8 mouse cellular contexts compared by ENCODE assay signal in the genomic region with DNA sequence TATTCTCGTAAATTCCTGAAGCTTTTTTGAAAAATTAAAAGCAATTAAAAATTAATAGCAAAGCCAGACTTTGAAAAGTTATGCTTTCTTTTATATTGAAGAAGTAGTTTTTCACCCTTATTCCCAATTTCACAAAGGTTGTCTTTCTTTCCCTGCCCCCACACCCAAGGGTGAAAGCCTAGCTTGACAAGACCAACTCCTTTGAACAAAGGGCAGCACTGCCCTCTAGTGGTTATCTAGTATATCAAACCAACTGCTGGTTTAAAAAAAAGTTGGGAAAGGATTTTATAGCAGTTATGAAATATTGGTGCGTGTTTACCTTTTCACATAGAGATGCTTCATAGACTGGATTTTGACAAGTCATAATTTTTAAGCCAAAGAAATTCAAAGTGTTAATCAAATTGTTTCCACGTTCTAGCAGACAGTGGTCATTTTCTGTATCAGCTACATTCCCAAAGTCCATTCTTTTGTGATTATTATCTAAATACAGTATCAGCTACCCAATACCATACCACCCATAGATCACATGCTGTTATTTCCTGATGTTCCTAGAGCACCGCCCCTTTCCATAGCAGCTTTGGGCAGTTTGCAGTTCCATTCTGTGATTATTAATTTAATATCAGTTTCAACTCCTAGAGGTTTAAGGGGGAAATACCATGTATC. TPM values are rescaled to one million over a fixed set of nuclear protein-coding genes. Genes with fewer than 3 reads are reported as not detected.
DNase-seq lines count a peak whose midpoint lies in the region; ATAC-seq and TF ChIP-seq lines count a peak whose summit lies in the region.
"Had no signal": no experiment of that assay in that cellular context is flagged by ENCODE, and none has a peak within 500 bp of the region (broad histone marks: within the 10 kb centered on the region; RNA-seq: fewer than 3 reads in every experiment).

No protein-coding gene starts in this region.

- TF ChIP-seq CTCF in liver, postnatal 0 days (IDR thresholded peaks at IDR 0.05; ENCODE audit: low read depth): peak; percentile 75

- H3K27ac ChIP-seq in forebrain, embryonic 11.5 days (ENCODE audit: low read depth, low read length): no peak overlapping the region
- no peak overlapping the region for H3K27ac ChIP-seq in liver, postnatal 0 days (ENCODE audit: low read depth)

- H3K27me3 ChIP-seq in forebrain, embryonic 11.5 days (ENCODE audit: control insufficient read depth, insufficient read depth, low read length): no peaks in the 10 kb centered on the region
- no peaks in the 10 kb centered on the region for H3K27me3 ChIP-seq in liver, postnatal 0 days (ENCODE audit: insufficient read depth, low read length)

- peak; percentile 75 for DNase-seq in 416B (ENCODE audit: low read depth)
- peak; percentile 19 for DNase-seq in c-Kit-negative CD71-positive TER-119-positive erythroid progenitor cells, embryonic 14.5 days (ENCODE audit: low read depth, low spot score)
- DNase-seq in forebrain, embryonic 11.5 days (ENCODE audit: low spot score): peak; percentile 58
- peak; percentile 49 to 72 for DNase-seq in kidney, postnatal 25 days
- DNase-seq in liver, postnatal 0 days: peak; percentile 35
- DNase-seq in right cerebral cortex, postnatal 14 days: peak; percentile 61

- 42% methylated on average over 4 of the region's 4 CpGs for WGBS in forebrain, embryonic 11.5 days
- 30% methylated on average over 4 of the region's 4 CpGs for WGBS in liver, postnatal 0 days (ENCODE audit: insufficient replicate concordance)

- H3K4me1 ChIP-seq in forebrain, embryonic 11.5 days (replicated peaks; ENCODE audit: control insufficient read depth, insufficient read depth, low read length): no peaks in the 10 kb centered on the region
- H3K4me1 ChIP-seq in liver, postnatal 0 days (ENCODE audit: insufficient read depth): no peaks in the 10 kb centered on the region

- ATAC-seq in CD4-positive, CD25-positive, alpha-beta regulatory T cell, adult 4 months: peak; percentile 26
- peak; percentile 42; the same call in 1 of the 2 replicates for ATAC-seq in forebrain, embryonic 11.5 days (replicated peaks; ENCODE audit: low FRiP score)
- ATAC-seq in liver, postnatal 0 days: no peak

- H3K4me3 ChIP-seq in forebrain, embryonic 11.5 days (ENCODE audit: low read depth, low read length): no peak overlapping the region
- no peak overlapping the region for H3K4me3 ChIP-seq in liver, postnatal 0 days (ENCODE audit: low read depth, low read length)

- H3K9me3 ChIP-seq in forebrain, embryonic 11.5 days (ENCODE audit: control insufficient read depth, low read length): no peaks in the 10 kb centered on the region
- H3K9me3 ChIP-seq in liver, postnatal 0 days (ENCODE audit: low read length): no peaks in the 10 kb centered on the region

- TF ChIP-seq EP300 in liver, postnatal 0 days (IDR thresholded peaks at IDR 0.05; ENCODE audit: low read depth): no peak

- no peak overlapping the region for H3K9ac ChIP-seq in forebrain, embryonic 11.5 days (ENCODE audit: low read length)
- no peak overlapping the region for H3K9ac ChIP-seq in liver, postnatal 0 days (replicated peaks)

- no peak overlapping the region for H3K4me2 ChIP-seq in forebrain, embryonic 11.5 days (ENCODE audit: low read depth, low read length, severe bottlenecking)
- no peak overlapping the region for H3K4me2 ChIP-seq in liver, postnatal 0 days (ENCODE audit: low read depth, low read length)

- H3K36me3 ChIP-seq in forebrain, embryonic 11.5 days (ENCODE audit: control insufficient read depth, insufficient read depth, low read length): no peaks in the 10 kb centered on the region
- no peaks in the 10 kb centered on the region for H3K36me3 ChIP-seq in liver, postnatal 0 days (replicated peaks; ENCODE audit: insufficient read depth, low read length)

RNA-seq across cellular contexts. Expression of a gene that starts 31.1 kb away (rescaled TPM):
- polyA plus RNA-seq in CD4-positive, CD25-positive, alpha-beta regulatory T cell, adult 4 months (2017; shearing (Covaris generic)): not detected
- polyA plus RNA-seq in forebrain, embryonic 11.5 days (2014; fragmentation: Nextera tagmentation; extraction: Ambion mirVana): 3.9 and 4.3 TPM in 2 replicates
- 0.04 and 0.06 TPM in 2 replicates for polyA plus RNA-seq in liver, postnatal 0 days (2015; fragmentation: Nextera tagmentation; extraction: Ambion mirVana)
- polyA plus RNA-seq: small intestine, adult 2 months had no signal

Comparison
In these comparisons a context has a peak if more than half of its experiments do, and no peak if none do; other contexts are left out.
1. DNase-seq: peak in every context shown above with its lines; median percentile 75 in 416B; 61 in right cerebral cortex, postnatal 14 days; 60 in kidney, postnatal 25 days; 58 in forebrain, embryonic 11.5 days; 35 in liver, postnatal 0 days; 19 in c-Kit-negative CD71-positive TER-119-positive erythroid progenitor cells, embryonic 14.5 days.